Mouse (Mus musculus): ENCODE results near the gene Ltbp2.

GRCm38 (mm10) chr12:84855084-84855625 lies 21.2 kb downstream of the Ltbp2 start:
- TF ChIP-seq TAL1 (IDR thresholded peaks at IDR 0.05; ENCODE audit: low read length) (no peak), GATA1 (IDR thresholded peaks at IDR 0.05; ENCODE audit: low read length) (no peak)
